ENCODE assay signal across 27 mouse cellular contexts in the genomic region with DNA sequence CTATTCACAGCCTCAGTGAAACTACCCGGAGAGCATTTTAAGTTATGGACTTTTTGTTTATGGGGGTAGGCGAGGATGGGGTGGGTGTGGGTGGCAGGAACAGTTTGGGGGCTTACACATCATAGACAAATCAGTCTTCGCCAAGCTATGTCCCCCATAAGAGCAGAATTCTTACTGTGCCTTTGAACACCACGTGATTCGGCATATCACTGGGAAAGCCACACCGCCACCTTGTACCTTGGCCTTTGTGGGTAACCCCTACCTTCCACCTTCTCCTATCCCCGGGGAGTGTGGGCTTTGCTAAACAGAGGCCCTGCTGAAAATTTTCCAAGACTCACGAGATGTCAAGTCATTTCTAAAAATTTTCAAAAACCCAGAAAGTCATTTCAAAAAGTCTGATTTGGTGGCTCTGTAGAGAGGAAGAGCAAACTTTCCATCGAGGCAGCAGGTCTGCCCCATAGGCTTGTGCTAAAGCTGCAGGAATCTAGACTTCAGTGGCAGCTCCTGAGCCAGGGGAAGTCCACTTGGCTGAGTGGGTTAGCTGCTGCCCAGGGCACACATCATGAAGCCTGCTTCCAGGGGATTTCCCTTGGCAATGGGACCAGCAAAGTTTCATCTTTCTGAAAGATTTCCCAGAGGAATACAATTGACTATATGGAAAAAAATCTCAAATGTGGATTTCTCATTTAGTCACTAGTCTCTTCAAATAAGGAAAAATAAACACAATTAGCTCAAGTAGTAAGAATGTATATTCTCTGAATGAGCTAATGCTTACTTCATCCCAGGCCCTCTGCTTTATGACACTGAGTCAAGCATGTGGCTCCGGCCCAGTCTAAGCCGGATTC. TPM values are rescaled to one million over a fixed set of nuclear protein-coding genes. Genes with fewer than 3 reads are reported as not detected.
DNase-seq lines count a peak whose midpoint lies in the region.
"Had no signal": no experiment of that assay in that cellular context is flagged by ENCODE, and none has a peak within 500 bp of the region (broad histone marks: within the 10 kb centered on the region; RNA-seq: fewer than 3 reads in every experiment).

No protein-coding gene starts in this region.

- H3K36me3 ChIP-seq in midbrain, embryonic 10.5 days, result no peaks in the 10 kb centered on the region
- H3K36me3 ChIP-seq: forebrain, embryonic 12.5 days; hindbrain, embryonic 15.5 days; intestine, embryonic 15.5 days; neural tube, embryonic 15.5 days had no signal

- 84% methylated on average over 11 of the region's 11 CpGs for WGBS in midbrain, embryonic 10.5 days

- H3K4me1 ChIP-seq in midbrain, embryonic 10.5 days, result peaks cover 13% of the 10 kb centered on the region

- no peaks in the 10 kb centered on the region for H3K9me3 ChIP-seq in midbrain, embryonic 10.5 days (replicated peaks)
- H3K9me3 ChIP-seq: forebrain, embryonic 12.5 days; hindbrain, embryonic 15.5 days; intestine, embryonic 15.5 days; neural tube, embryonic 15.5 days had no signal

- DNase-seq in 3134 (ENCODE audit: extremely low read depth, insufficient read length, low spot score), result peak; percentile 55
- DNase-seq in CD4-positive helper T cell, adult 2 months (ENCODE audit: low read depth, low spot score), result peak; percentile 60
- DNase-seq in Muller cell, postnatal 12 days (ENCODE audit: inconsistent ontology term), result peak; percentile 49
- peak; percentile 68 for DNase-seq in induced T-regulatory cell, adult 2 months (ENCODE audit: low read depth)
- no peak for DNase-seq in urinary bladder, postnatal 14 days (ENCODE audit: low spot score)
- DNase-seq in midbrain, embryonic 10.5 days (ENCODE audit: low spot score), result no peak
- no peak for DNase-seq in right cerebral cortex, postnatal 4 days
- DNase-seq: adrenal gland, adult 2 months; cerebellum, adult 2 months; cerebellum, postnatal 14 days; gastrocnemius, postnatal 14 days; kidney, adult 2 months; kidney, postnatal 4 days; liver; lung, adult 2 months; lung, postnatal 10 days; midbrain, embryonic 14.5 days; retina, postnatal 1 day; right cerebral cortex, postnatal 14 days; thymus, postnatal 25 days had no signal

- H3K27me3 ChIP-seq in midbrain, embryonic 10.5 days (ENCODE audit: low read depth, poor library complexity, severe bottlenecking), result no peaks in the 10 kb centered on the region
- H3K27me3 ChIP-seq: forebrain, embryonic 12.5 days; hindbrain, embryonic 15.5 days; intestine, embryonic 15.5 days; neural tube, embryonic 15.5 days; Patski had no signal

- H3K27ac ChIP-seq in midbrain, embryonic 10.5 days (replicated peaks), result no peak overlapping the region
- H3K27ac ChIP-seq: forebrain, embryonic 12.5 days; hindbrain, embryonic 15.5 days; intestine, embryonic 15.5 days; liver, embryonic 14.5 days; macrophage; neural tube, embryonic 15.5 days had no signal

- H3K4me3 ChIP-seq in midbrain, embryonic 10.5 days, result no peak overlapping the region
- H3K4me3 ChIP-seq: forebrain, embryonic 12.5 days; hindbrain, embryonic 15.5 days; intestine, embryonic 15.5 days; neural tube, embryonic 15.5 days had no signal

RNA-seq across cellular contexts. Expression of a gene that starts 8.9 kb away (rescaled TPM):
- polyA plus RNA-seq in midbrain, embryonic 10.5 days (2016; fragmentation: Nextera tagmentation; extraction: Ambion mirVana), result 496 and 514 TPM in 2 replicates

Comparison
In these comparisons a context has a peak if more than half of its experiments do, and no peak if none do; other contexts are left out.
1. DNase-seq: peak in 3134 (single experiment), CD4-positive helper T cell, adult 2 months (single experiment), Muller cell, postnatal 12 days (single experiment) and induced T-regulatory cell, adult 2 months (single experiment); none in urinary bladder, postnatal 14 days (single experiment), midbrain, embryonic 10.5 days (single experiment) and right cerebral cortex, postnatal 4 days (single experiment).